Mouse (Mus musculus) ES-Bruce4 (cell line): Measurements from ENCODE around the gene Angptl6.
A peak's percentile ranks its signal among the peaks of the same experiment; 100 is the strongest.

Experiments used
- EP300 ChIP-seq: IDR thresholded peaks from 2 replicates; pipeline ENCODE4 v1.6.1; 2011; ENCODE audit warnings: low read depth, low read length; ENCODE audit not compliant: insufficient read depth
- POLR2A ChIP-seq: IDR thresholded peaks from one replicate; pipeline ENCODE4 v1.8.1; 2011; ENCODE audit warnings: low read length; ENCODE audit not compliant: insufficient read depth

- TF ChIP-seq POLR2A (peak; percentile 81), EP300 (no peak)
Observed at GRCm38 (mm10) chr9:20877118-20878040, 2.1 kb downstream of the Angptl6 start.
